Mouse (Mus musculus) forebrain, embryonic 10.5 days (tissue): Measurements from ENCODE around the gene Cd300lf. TPM values are rescaled to one million over a fixed set of nuclear protein-coding genes. Genes with fewer than 3 reads are reported as not detected.
A peak's percentile ranks its signal among the peaks of the same experiment; 100 is the strongest.

Experiments
- DNase-seq: peaks from one replicate; pipeline ENCODE4 v3.0.0-alpha.2; 2017; ENCODE audit warnings: low spot score; ENCODE audit errors: extremely low spot score
- H3K27ac ChIP-seq: fragments of 300-500 bp; sonication (generic); 2 replicates; pipeline ENCODE4 v1.5.1; 2016; ENCODE audit warnings: mild to moderate bottlenecking
- H3K27me3 ChIP-seq: fragments of 300-500 bp; sonication (generic); 2 replicates; pipeline ENCODE4 v1.6.1; 2016; ENCODE audit warnings: mild to moderate bottlenecking; ENCODE audit not compliant: poor library complexity, severe bottlenecking
- H3K36me3 ChIP-seq: fragments of 300-500 bp; sonication (generic); replicated peaks from 2 replicates; pipeline ENCODE4 v1.6.1; 2016; ENCODE audit warnings: mild to moderate bottlenecking, moderate library complexity
- H3K4me1 ChIP-seq: fragments of 300-500 bp; sonication (generic); 2 replicates; pipeline ENCODE4 v1.6.1; 2016
- H3K4me3 ChIP-seq: fragments of 300-500 bp; sonication (generic); 2 replicates; pipeline ENCODE4 v1.5.1; 2016; ENCODE audit warnings: mild to moderate bottlenecking, moderate library complexity
- H3K9me3 ChIP-seq: fragments of 300-500 bp; sonication (generic); 2 replicates; pipeline ENCODE4 v1.6.1; 2016; ENCODE audit warnings: mild to moderate bottlenecking, moderate library complexity
- WGBS: fragments of 180-500 bp; shearing (Covaris S2); methylation state at CpG from one replicate; pipeline ENCODE4 v1.1.7; 2016; 5-methylcytosine and 5-hydroxymethylcytosine counted together
- polyA plus RNA-seq: library from polyadenylated mRNA; unstranded; fragments of >200 nt; fragmentation: Nextera tagmentation; extraction: Ambion mirVana; gene quantifications from 2 replicates; pipeline ENCODE4 v1.2.1, GENCODE M21; 2016

The Cd300lf gene
- 0.09 and 0.10 TPM in 2 replicates for polyA plus RNA-seq

DNA sequence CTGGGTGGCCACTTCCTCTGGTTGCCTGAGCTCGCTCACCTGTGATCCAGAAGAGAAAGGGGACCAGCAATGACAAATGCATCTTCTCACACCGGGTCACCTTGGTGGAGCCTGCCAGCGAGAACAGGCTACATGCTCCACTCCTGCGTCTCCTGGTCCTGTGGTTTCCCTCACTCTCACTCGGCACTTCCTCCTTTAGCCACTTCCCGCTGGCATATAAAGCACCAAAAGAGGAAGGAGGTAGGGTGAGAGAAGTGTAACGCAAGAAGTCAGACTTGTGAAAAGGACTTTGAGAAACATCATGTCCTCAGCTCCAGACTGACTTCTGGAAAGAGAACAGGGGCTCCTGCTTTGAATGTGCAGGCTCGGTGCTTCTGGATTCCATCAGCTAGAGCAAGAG, at the start of gene Cd300lf:
Gene Cd300lf (minus strand): TSS at position 193 of the 400 bp plus-strand sequence.
- no peak within 1 kb of the TSS for H3K4me3 ChIP-seq
- H3K9me3 ChIP-seq: no peaks in the 10 kb centered on the region
- H3K27me3 ChIP-seq: no peaks in the 10 kb centered on the region
- H3K36me3 ChIP-seq: no peaks in the 10 kb centered on the region
- WGBS: 84% methylated on average over 8 of the region's 8 CpGs
- H3K4me1 ChIP-seq: no peaks in the 10 kb centered on the region
- DNase-seq: no peak
- no peak within 1 kb of the TSS for H3K27ac ChIP-seq

DNA sequence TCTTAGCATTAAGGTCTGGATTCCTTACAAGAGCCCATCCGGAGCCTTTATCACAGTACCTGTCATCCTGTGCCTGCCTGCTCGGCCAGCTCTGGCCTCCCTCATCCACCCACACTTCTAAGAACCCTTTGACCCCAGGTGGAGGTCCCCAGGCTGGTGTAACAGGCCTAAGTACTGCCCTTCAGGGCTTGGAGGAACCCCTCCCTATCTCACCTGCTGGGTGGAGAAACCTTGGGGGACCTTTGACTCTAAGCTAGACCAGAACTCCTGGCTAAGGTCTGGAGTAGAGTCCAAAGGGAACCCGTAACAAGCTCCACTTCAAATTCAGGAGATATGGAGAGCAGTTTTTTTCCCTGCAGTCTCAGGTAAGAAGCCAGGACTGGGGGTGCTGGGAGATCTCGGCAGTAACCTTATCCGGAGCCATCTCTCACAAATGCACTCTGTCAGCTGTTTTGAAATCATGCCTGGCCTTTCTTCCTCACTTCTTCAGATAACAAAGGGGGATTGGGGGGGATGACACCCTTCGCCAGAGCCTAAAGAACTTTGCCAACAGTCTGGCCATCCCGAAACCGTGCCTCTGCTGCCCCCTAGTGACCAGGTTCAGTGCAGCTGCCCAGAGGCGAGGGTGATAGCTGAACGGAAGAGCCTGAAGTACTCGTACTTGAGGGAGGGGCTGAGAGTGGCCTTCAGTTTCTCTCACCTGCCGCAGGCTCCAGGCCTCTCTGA, 48.3 kb upstream of the Cd300lf start:
- DNase-seq: peak; percentile 83
- Histone ChIP-seq H3K27me3 (peaks cover 16% of the 10 kb centered on the region), H3K9me3 (no peaks in the 10 kb centered on the region), H3K27ac (no peak overlapping the region), H3K4me1 (peaks cover 35% of the 10 kb centered on the region), H3K4me3 (no peak overlapping the region), H3K36me3 (peaks cover 26% of the 10 kb centered on the region)
- WGBS: 25% methylated on average over 12 of the region's 12 CpGs

DNA sequence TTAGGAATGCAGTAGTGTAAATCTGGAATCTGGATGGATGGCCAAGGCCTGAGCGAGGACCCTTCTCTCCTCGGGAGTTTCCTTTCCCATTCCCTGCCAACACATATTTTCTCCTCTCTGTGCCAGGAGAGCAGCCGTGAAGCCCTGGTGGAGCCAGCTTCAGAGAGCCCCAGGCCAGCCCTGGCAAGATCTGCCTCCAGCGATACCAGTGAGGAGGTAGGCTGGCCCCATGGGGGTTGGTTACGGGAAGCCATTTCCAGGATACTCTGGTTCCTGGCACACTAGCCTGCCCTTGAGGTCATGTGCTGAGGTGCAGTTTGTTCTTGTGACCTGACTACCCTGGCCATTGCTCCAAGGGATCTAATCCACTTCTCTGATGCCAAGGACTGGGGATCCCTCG, 46.1 kb upstream of the Cd300lf start:
- 90% methylated on average over 6 of the region's 6 CpGs for WGBS
- no peak overlapping the region for H3K27ac ChIP-seq
- H3K27me3 ChIP-seq: peaks cover 38% of the 10 kb centered on the region
- no peak for DNase-seq
- H3K4me3 ChIP-seq: no peak overlapping the region
- H3K4me1 ChIP-seq: peaks cover 45% of the 10 kb centered on the region
- H3K9me3 ChIP-seq: no peaks in the 10 kb centered on the region
- peaks cover 26% of the 10 kb centered on the region for H3K36me3 ChIP-seq

DNA sequence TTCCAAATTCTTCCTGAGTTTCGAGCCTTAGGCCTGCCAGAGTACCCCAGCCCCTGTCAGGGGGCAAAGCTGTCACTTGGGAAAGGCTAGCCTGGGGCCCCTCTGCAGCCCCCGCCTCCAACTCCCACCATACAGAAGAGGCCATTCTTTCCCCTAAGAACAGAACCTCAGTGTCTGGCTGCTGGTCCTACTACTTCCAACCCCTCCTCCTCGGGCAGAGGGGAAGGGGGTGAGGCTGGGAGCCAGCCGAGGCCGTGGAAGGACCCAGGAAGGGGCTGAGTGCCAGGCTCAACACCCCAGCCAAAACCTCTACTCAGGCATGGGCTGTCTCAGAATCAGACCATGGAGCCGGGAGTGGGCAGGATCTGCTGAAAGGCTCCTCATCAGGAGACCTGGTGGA, 45.4 kb upstream of the Cd300lf start:
- H3K9me3 ChIP-seq: no peaks in the 10 kb centered on the region
- no peak overlapping the region for H3K4me3 ChIP-seq
- no peak for DNase-seq
- peaks cover 45% of the 10 kb centered on the region for H3K27me3 ChIP-seq
- H3K36me3 ChIP-seq: peaks cover 26% of the 10 kb centered on the region
- H3K27ac ChIP-seq: peak overlapping the region; percentile 36; the same call in 1 of the 2 replicates
- H3K4me1 ChIP-seq: peaks cover 52% of the 10 kb centered on the region
- 68% methylated on average over 6 of the region's 6 CpGs for WGBS

DNA sequence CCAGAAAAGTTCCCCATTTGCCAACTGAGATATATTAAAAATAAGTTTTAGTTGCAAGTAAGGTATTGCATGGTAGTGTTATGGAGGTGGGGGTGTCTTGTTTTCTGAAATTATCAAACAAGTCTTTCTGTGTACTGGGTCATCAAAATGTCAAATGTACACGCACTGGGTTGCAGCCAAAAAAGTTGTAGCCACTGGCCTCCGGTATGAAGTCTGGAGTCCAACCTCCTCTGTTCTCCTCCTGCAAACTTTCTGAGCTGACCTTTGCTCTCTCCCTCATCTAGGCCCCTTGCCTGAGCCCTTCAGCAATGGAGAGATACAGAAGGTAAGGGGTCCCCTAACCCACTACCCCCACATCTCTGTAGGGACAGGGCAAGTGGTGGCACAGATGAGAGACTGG, 45.0 kb upstream of the Cd300lf start:
- Histone ChIP-seq H3K9me3 (no peaks in the 10 kb centered on the region), H3K27me3 (peaks cover 49% of the 10 kb centered on the region), H3K4me3 (no peak overlapping the region), H3K4me1 (peaks cover 56% of the 10 kb centered on the region), H3K27ac (peak overlapping the region; percentile 36; the same call in 1 of the 2 replicates), H3K36me3 (peaks cover 26% of the 10 kb centered on the region)
- 80% methylated on average over 2 of the region's 2 CpGs for WGBS
- no peak for DNase-seq

DNA sequence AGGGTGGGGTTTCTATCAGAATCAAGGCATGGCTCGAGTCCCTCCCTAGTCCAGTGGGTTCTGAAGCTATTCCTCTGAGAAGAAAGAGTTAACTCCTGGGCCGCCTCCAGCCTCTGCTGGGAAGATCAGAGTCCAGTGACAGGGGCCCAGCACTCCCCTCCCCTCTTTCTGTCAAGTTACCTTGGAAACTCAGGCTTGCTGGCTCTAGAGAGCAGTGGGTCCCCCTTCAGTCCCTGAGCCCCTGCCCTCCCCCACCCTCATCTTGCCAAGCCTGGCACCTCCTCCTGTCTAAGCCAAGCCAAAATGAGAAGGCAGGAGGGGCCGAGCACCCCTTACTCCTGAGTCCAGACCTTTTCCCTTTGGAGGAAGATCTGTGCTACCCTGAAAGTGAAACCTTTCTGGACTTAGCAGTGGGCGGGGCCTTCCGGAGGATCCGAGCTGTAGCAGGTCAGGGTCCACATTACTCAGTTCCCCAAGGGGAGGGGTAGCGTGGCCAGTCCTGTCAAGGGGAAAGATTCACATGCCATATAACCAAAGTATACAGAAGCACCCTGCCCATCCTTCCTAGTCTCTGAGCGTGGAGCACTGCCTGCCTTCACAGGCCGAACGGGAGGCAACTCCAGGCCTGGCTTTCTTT, 43.9 kb upstream of the Cd300lf start:
- 27% methylated on average over 10 of the region's 10 CpGs for WGBS
- DNase-seq: no peak
- Histone ChIP-seq H3K27me3 (peaks cover 51% of the 10 kb centered on the region), H3K9me3 (no peaks in the 10 kb centered on the region), H3K36me3 (peaks cover 26% of the 10 kb centered on the region), H3K4me1 (peaks cover 67% of the 10 kb centered on the region), H3K4me3 (peak overlapping the region; percentile 5), H3K27ac (peak overlapping the region; percentile 77)

DNA sequence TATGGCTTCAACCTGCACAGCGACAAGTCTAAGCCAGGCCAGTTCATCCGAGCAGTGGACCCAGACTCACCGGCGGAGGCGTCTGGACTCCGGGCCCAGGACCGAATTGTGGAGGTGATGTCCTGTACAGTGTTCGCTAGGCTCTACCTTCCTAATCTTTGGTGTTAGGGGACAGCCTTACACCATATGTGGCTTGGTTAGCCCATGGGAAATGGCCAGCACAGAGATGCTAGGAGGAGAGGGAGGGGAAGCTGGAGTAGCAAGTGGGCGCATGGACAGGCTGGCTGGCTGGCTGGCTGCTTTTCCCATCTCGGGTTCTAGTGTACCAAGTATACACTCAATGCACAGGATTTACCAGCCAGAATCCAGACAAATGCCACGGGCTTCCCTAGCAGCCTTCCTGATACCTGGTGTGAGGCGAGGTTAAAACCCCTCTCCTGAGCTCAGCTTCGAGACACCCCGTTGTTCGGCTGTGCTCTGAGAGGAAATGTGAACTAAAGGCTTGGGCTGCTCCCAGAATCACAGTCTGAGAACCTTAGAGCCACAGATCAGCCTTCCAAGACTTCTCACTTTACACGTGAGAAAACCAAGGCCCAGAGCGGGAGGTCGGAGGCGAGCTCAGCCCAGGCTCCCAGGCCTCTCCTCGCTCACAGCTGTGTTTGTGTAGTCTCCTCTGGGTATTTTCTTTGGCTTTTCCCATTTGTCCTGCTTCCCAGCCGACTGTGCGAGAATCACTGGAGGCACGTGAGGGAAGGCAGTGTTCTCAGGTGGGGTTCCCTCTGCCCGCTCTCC, 42.8 kb upstream of the Cd300lf start:
- WGBS: 62% methylated on average over 24 of the region's 24 CpGs
- peaks cover 78% of the 10 kb centered on the region for H3K4me1 ChIP-seq
- peak overlapping the region; percentile 77 for H3K27ac ChIP-seq
- H3K9me3 ChIP-seq: no peaks in the 10 kb centered on the region
- H3K4me3 ChIP-seq: peak overlapping the region; percentile 5; the same call in 1 of the 2 replicates
- H3K27me3 ChIP-seq: peaks cover 61% of the 10 kb centered on the region
- peaks cover 24% of the 10 kb centered on the region for H3K36me3 ChIP-seq
- DNase-seq: no peak

DNA sequence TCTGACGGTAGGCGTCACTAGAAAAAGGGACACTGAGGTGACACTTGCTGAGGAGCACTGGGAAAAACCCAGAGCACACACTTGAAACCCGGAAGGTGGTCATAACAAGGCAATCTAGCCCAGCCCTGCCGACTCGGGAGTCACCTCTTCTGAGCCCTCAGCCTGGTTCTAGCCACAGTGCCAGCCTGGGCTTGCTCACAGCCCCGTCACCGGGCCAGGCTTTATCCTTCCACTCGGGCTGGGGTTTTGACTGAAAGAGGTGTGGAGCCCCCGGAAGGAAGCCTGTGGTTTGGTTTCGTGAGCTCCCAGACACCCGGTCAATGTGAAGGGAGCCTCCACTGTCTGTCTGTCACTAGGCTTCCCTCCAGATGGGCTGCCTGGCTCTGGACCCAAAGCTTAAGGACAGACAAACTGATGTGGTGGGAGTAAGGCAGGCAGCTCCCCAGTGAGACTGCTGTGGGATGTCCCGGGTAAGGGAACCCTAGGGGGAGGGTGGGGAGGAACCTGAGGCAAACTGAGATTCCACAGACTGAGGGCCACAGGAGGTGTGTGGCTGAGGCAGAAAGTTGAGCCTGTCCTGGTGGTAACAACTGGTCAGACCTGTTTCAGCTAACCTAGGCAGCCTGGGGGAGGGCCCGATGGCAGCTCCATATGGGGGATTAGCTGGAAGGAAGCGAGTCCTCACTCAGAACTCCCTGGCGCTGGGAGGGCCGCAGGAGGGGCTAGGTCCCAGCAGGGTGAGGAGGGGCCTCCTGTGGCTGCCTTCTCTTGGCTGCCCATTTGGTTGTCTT, 40.0 kb upstream of the Cd300lf start:
- DNase-seq: peak; percentile 34
- Histone ChIP-seq H3K4me1 (peaks cover 77% of the 10 kb centered on the region), H3K27ac (peak overlapping the region; percentile 62; the same call in 1 of the 2 replicates), H3K9me3 (no peaks in the 10 kb centered on the region), H3K4me3 (peak overlapping the region; percentile 5; the same call in 1 of the 2 replicates), H3K27me3 (peaks cover 68% of the 10 kb centered on the region), H3K36me3 (no peaks in the 10 kb centered on the region)
- 10% methylated on average over 16 of the region's 16 CpGs for WGBS

DNA sequence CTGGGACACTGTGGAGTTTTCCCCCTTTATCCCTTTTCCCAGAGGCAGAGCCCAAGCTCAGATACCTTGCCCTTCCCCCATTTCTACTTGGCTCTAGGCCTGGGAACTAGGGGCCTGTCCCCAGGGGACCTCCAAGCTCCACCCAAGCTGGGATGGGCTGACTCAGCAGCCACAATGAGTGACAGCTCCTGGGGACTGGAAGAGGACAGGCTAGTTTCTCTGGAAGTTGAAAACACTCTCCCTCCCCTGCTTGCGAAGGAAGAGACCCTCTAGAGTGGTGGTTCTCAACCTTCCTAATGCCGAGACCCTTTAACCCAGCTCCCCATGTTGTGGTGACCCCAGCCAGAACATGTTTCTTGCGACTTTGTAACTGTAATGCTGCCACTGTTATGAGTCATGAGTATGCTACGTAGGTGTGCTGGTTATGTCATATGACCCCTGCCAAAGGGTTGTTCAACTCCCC, 39.1 kb upstream of the Cd300lf start:
- H3K36me3 ChIP-seq: no peaks in the 10 kb centered on the region
- no peak for DNase-seq
- H3K4me3 ChIP-seq: peak overlapping the region; percentile 12; the same call in 1 of the 2 replicates
- peak overlapping the region; percentile 49; the same call in 1 of the 2 replicates for H3K27ac ChIP-seq
- peaks cover 70% of the 10 kb centered on the region for H3K4me1 ChIP-seq
- H3K27me3 ChIP-seq: peaks cover 68% of the 10 kb centered on the region
- 18% methylated on average over 4 of the region's 4 CpGs for WGBS
- H3K9me3 ChIP-seq: no peaks in the 10 kb centered on the region

DNA sequence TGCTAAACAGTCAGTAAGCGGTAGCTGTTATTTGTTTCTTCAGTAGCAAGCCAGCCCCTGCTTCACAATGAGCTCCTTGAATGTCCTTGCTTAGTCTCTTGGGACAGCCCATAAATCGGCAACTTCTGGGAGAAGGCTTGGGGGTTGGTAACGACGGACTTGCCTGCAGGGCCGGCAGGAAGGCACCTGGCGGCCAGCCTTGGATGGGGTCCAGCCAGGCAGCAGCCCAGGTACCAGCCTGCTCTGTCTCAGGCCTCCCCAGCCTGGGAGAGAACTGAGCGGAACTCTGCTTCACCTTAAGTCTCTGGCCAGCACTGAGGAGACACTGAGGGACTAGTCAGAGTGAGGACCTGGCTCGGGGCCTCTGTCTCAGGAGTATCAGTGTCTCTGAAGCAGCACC, 37.3 kb upstream of the Cd300lf start:
- Histone ChIP-seq H3K4me1 (peaks cover 54% of the 10 kb centered on the region), H3K4me3 (no peak overlapping the region), H3K27me3 (peaks cover 59% of the 10 kb centered on the region), H3K27ac (no peak overlapping the region), H3K9me3 (no peaks in the 10 kb centered on the region), H3K36me3 (no peaks in the 10 kb centered on the region)
- no peak for DNase-seq
- WGBS: 42% methylated on average over 8 of the region's 8 CpGs

DNA sequence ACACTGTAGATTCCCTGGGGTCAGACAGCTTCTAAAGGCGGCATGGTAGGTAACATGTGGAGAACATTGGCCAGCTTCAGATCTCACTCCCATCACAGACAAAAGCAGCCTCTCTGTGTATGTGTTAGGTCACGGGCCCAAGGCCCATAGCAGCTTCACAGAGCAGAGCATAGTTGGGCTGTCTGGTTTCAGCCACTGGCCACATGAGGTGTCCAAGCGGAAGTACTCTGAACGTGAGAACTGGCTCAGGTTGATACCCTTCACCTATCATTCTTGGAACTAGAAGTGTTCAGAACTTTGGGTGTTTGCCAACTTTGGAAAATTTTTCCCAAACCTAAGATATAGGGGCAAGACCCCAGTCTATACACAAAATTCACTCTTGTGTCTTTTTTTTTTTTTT, 35.6 kb upstream of the Cd300lf start:
- no peak overlapping the region for H3K27ac ChIP-seq
- no peaks in the 10 kb centered on the region for H3K9me3 ChIP-seq
- DNase-seq: no peak
- H3K4me3 ChIP-seq: no peak overlapping the region
- H3K27me3 ChIP-seq: peaks cover 59% of the 10 kb centered on the region
- WGBS: 92% methylated on average over 4 of the region's 4 CpGs
- H3K36me3 ChIP-seq: no peaks in the 10 kb centered on the region
- peaks cover 54% of the 10 kb centered on the region for H3K4me1 ChIP-seq
